9 mouse cellular contexts compared by ENCODE assay signal in the genomic region with DNA sequence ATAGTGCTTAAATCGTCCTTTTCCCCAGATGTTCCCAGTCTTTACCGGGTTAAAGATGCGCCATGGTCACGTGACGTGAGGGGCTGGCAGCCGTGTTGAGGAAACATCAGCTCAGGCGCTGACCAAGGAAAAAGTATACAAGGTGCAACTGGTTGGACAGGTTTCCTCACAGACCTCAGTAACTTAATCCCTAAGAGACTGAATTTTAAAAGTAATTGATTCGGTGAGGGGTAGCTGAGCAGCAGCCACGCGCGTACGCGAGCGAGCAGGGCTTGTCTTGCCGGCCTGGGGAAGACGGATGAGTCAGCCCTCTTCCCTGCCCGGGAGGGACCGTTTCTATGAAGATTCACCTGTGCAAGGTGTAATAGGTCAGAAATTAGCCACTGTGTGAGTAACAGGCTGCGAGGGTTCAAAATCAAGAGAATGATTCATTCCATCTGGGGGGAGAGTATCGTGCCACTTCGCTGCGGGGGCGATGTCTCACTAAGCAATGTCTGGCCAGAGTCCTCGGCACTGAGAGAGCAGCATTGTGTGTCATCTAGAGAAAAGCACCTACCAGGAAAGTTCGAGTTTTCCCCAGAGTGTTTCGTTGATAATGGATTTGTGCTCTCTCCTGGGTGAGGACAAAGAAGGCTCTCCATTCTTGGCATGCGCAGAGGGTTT. TPM values are rescaled to one million over a fixed set of nuclear protein-coding genes. Genes with fewer than 3 reads are reported as not detected.
A peak's percentile ranks its signal among the peaks of the same experiment; 100 is the strongest.
DNase-seq lines count a peak whose midpoint lies in the region; ATAC-seq and TF ChIP-seq lines count a peak whose summit lies in the region.
"Had no signal": no experiment of that assay in that cellular context is flagged by ENCODE, and none has a peak within 500 bp of the region (broad histone marks: within the 10 kb centered on the region; RNA-seq: fewer than 3 reads in every experiment).

No protein-coding gene starts in this region.

- H3K27me3 ChIP-seq in heart, embryonic 15.5 days: no peaks in the 10 kb centered on the region
- peaks cover 8% of the 10 kb centered on the region; the same call in 1 of the 2 replicates for H3K27me3 ChIP-seq in embryonic facial prominence, embryonic 10.5 days (replicated peaks; ENCODE audit: low read depth, poor library complexity, severe bottlenecking)
- no peaks in the 10 kb centered on the region for H3K27me3 ChIP-seq in hindbrain, postnatal 0 days (ENCODE audit: insufficient read depth, low read length)
- no peaks in the 10 kb centered on the region for H3K27me3 ChIP-seq in liver, embryonic 16.5 days (ENCODE audit: control insufficient read depth, insufficient read depth, low read depth, low read length)
- no peaks in the 10 kb centered on the region for H3K27me3 ChIP-seq in stomach, postnatal 0 days (ENCODE audit: control insufficient read depth, insufficient read depth, low read length)

- intact Hi-C loops in heart, postnatal 25 days (cut with DNase I): no loop called here

- H3K36me3 ChIP-seq in heart, embryonic 15.5 days: no peaks in the 10 kb centered on the region
- H3K36me3 ChIP-seq in embryonic facial prominence, embryonic 10.5 days (replicated peaks): no peaks in the 10 kb centered on the region
- no peaks in the 10 kb centered on the region for H3K36me3 ChIP-seq in hindbrain, postnatal 0 days (ENCODE audit: insufficient read depth, low read length)
- no peaks in the 10 kb centered on the region for H3K36me3 ChIP-seq in liver, embryonic 16.5 days (ENCODE audit: control insufficient read depth, insufficient read depth)
- no peaks in the 10 kb centered on the region for H3K36me3 ChIP-seq in stomach, postnatal 0 days (ENCODE audit: control insufficient read depth, insufficient read depth, low read length)

- 31% methylated on average over 27 of the region's 27 CpGs for WGBS in heart, embryonic 15.5 days
- 35% methylated on average over 27 of the region's 27 CpGs for WGBS in embryonic facial prominence, embryonic 10.5 days
- WGBS in hindbrain, postnatal 0 days: 33% methylated on average over 27 of the region's 27 CpGs
- 46% methylated on average over 27 of the region's 27 CpGs for WGBS in liver, embryonic 16.5 days (ENCODE audit: insufficient replicate concordance)
- WGBS in stomach, postnatal 0 days: 17% methylated on average over 27 of the region's 27 CpGs

- H3K4me1 ChIP-seq in heart, embryonic 15.5 days (replicated peaks): peaks cover 8% of the 10 kb centered on the region; the same call in 1 of the 2 replicates
- peaks cover 37% of the 10 kb centered on the region for H3K4me1 ChIP-seq in embryonic facial prominence, embryonic 10.5 days
- no peaks in the 10 kb centered on the region for H3K4me1 ChIP-seq in hindbrain, postnatal 0 days (ENCODE audit: insufficient read depth, low read length)
- peaks cover 6% of the 10 kb centered on the region for H3K4me1 ChIP-seq in liver, embryonic 16.5 days (ENCODE audit: control insufficient read depth, low read depth, low read length)
- H3K4me1 ChIP-seq in stomach, postnatal 0 days (replicated peaks; ENCODE audit: control insufficient read depth, insufficient read depth): peaks cover 4% of the 10 kb centered on the region; the same call in 1 of the 2 replicates

- DNase-seq in heart, postnatal 25 days (ENCODE audit: low spot score): no peak
- DNase-seq in embryonic facial prominence, embryonic 10.5 days (ENCODE audit: low spot score): peak; percentile 50
- peak; percentile 44 for DNase-seq in hindbrain, postnatal 0 days (ENCODE audit: low spot score)
- peak; percentile 61 for DNase-seq in stomach, postnatal 0 days (ENCODE audit: low spot score)
- DNase-seq in layer of hippocampus, postnatal 25 days (ENCODE audit: extremely low spot score in 1 of 2, low spot score in 1 of 2): no peak
- no peak for DNase-seq in cerebellum, postnatal 36 days

- ATAC-seq in heart, embryonic 15.5 days (replicated peaks; ENCODE audit: insufficient number of reproducible peaks, insufficient read depth, low FRiP score, low read depth): no peak
- no peak for ATAC-seq in hindbrain, postnatal 0 days
- no peak for ATAC-seq in liver, embryonic 16.5 days (ENCODE audit: low read depth)
- peak; percentile 55; the same call in 1 of the 2 replicates for ATAC-seq in stomach, postnatal 0 days (ENCODE audit: low FRiP score, low TSS enrichment)

- H3K27ac ChIP-seq in heart, embryonic 15.5 days: no peak overlapping the region
- H3K27ac ChIP-seq in embryonic facial prominence, embryonic 10.5 days (replicated peaks): peak overlapping the region; percentile 64
- H3K27ac ChIP-seq in hindbrain, postnatal 0 days: no peak overlapping the region
- no peak overlapping the region for H3K27ac ChIP-seq in liver, embryonic 16.5 days (ENCODE audit: low read length)
- H3K27ac ChIP-seq in stomach, postnatal 0 days (replicated peaks): 0 out of 2 replicates have a peak overlapping the region, but pooled peaks have one; percentile 56

- H3K9me3 ChIP-seq in heart, embryonic 15.5 days (replicated peaks): no peaks in the 10 kb centered on the region
- H3K9me3 ChIP-seq in embryonic facial prominence, embryonic 10.5 days: no peaks in the 10 kb centered on the region
- H3K9me3 ChIP-seq in hindbrain, postnatal 0 days (ENCODE audit: low read length): no peaks in the 10 kb centered on the region
- no peaks in the 10 kb centered on the region for H3K9me3 ChIP-seq in liver, embryonic 16.5 days (replicated peaks; ENCODE audit: control insufficient read depth, low read length)
- no peaks in the 10 kb centered on the region for H3K9me3 ChIP-seq in stomach, postnatal 0 days (ENCODE audit: control insufficient read depth, low read length)

- peak overlapping the region; percentile 44 for H3K4me3 ChIP-seq in heart, embryonic 15.5 days
- peak overlapping the region; percentile 50 for H3K4me3 ChIP-seq in embryonic facial prominence, embryonic 10.5 days
- H3K4me3 ChIP-seq in hindbrain, postnatal 0 days (ENCODE audit: low read length): peak overlapping the region; percentile 33
- H3K4me3 ChIP-seq in liver, embryonic 16.5 days (ENCODE audit: low read depth, low read length): no peak overlapping the region
- H3K4me3 ChIP-seq in stomach, postnatal 0 days (ENCODE audit: low read depth, low read length): peak overlapping the region; percentile 23

- peak overlapping the region; percentile 38; the same call in 1 of the 2 replicates for H3K9ac ChIP-seq in heart, embryonic 15.5 days
- H3K9ac ChIP-seq in hindbrain, postnatal 0 days (replicated peaks; ENCODE audit: low read length): peak overlapping the region; percentile 38
- no peak overlapping the region for H3K9ac ChIP-seq in liver, embryonic 16.5 days (ENCODE audit: low read depth, low read length)
- H3K9ac ChIP-seq in stomach, postnatal 0 days (ENCODE audit: low read length): 0 out of 2 replicates have a peak overlapping the region, but pooled peaks have one; percentile 23

- no peak for TF ChIP-seq CTCF in hindbrain, postnatal 0 days (IDR thresholded peaks at IDR 0.05; ENCODE audit: low read depth)
- TF ChIP-seq CTCF in stomach, postnatal 0 days (IDR thresholded peaks at IDR 0.05; ENCODE audit: low read depth): no peak

- TF ChIP-seq EP300 in stomach, postnatal 0 days (optimal IDR thresholded peaks at IDR 0.05): no peak

- H3K4me2 ChIP-seq in heart, embryonic 15.5 days: peak overlapping the region; percentile 64
- H3K4me2 ChIP-seq in hindbrain, postnatal 0 days (ENCODE audit: low read depth, low read length): peak overlapping the region; percentile 55
- H3K4me2 ChIP-seq in liver, embryonic 16.5 days (ENCODE audit: low read depth, low read length): peak overlapping the region; percentile 10; the same call in 1 of the 2 replicates
- H3K4me2 ChIP-seq in stomach, postnatal 0 days (replicated peaks; ENCODE audit: low read depth): peak overlapping the region; percentile 54

RNA-seq across cellular contexts. Expression of a gene that starts 26.1 kb away (rescaled TPM):
- 8.7 and 43.0 TPM in 2 replicates for polyA plus RNA-seq in heart, embryonic 15.5 days (2015; fragmentation: Nextera tagmentation; extraction: Ambion mirVana)
- not detected for total RNA-seq in heart, postnatal 25 days (2021)
- 76.2 and 81.0 TPM in 2 replicates for polyA plus RNA-seq in embryonic facial prominence, embryonic 10.5 days (2016; fragmentation: Nextera tagmentation; extraction: Ambion mirVana)
- total RNA-seq in hindbrain, postnatal 0 days (2014; rRNA removed): 1.4 and 2.3 TPM in 2 replicates
- 4.8 and 5.1 TPM in 2 replicates for polyA plus RNA-seq in hindbrain, postnatal 0 days (2015; fragmentation: Nextera tagmentation; extraction: Ambion mirVana)
- 1.0 and 8.1 TPM in 2 replicates for polyA plus RNA-seq in liver, embryonic 16.5 days (2015; fragmentation: Nextera tagmentation; extraction: Ambion mirVana)
- polyA plus RNA-seq in stomach, postnatal 0 days (2015; fragmentation: Nextera tagmentation; extraction: Ambion mirVana): 308 and 316 TPM in 2 replicates
- total RNA-seq in layer of hippocampus, postnatal 25 days (2021): under 1 TPM; 0.35 to 0.64 TPM
- total RNA-seq: left cerebral cortex, adult 18-20 months had no signal

Comparison
In these comparisons a context has a peak if more than half of its experiments do, and no peak if none do; other contexts are left out.
1. H3K27ac ChIP-seq: peak in embryonic facial prominence, embryonic 10.5 days (single experiment) and stomach, postnatal 0 days (single experiment); none in heart, embryonic 15.5 days (single experiment), hindbrain, postnatal 0 days (single experiment) and liver, embryonic 16.5 days (single experiment).
2. H3K4me2 ChIP-seq: peak in every context shown above with its lines; median percentile 64 in heart, embryonic 15.5 days; 55 in hindbrain, postnatal 0 days; 54 in stomach, postnatal 0 days; 10 in liver, embryonic 16.5 days.
3. DNase-seq: peak in embryonic facial prominence, embryonic 10.5 days (single experiment), hindbrain, postnatal 0 days (single experiment) and stomach, postnatal 0 days (single experiment); none in heart, postnatal 25 days (single experiment), layer of hippocampus, postnatal 25 days (0 of 2) and cerebellum, postnatal 36 days (0 of 2).